Mouse (Mus musculus) liver, embryonic 11.5 days (tissue): ENCODE results near the gene Vps36. TPM values are rescaled to one million over a fixed set of nuclear protein-coding genes. Genes with fewer than 3 reads are reported as not detected.

Source experiments
- ATAC-seq: fragments of 200-750 bp; cut with Nextera tagmentation; replicated peaks from 2 replicates; pipeline ENCODE4 v1.8.0; 2017; ENCODE audit warnings: moderate number of reproducible peaks, mild to moderate bottlenecking, moderate TSS enrichment, moderate library complexity; ENCODE audit not compliant: low FRiP score
- DNase-seq: peaks from one replicate; pipeline ENCODE4 v3.0.0-alpha.2; 2017; ENCODE audit warnings: low spot score
- H3K27ac ChIP-seq: fragments of 300-500 bp; sonication (generic); 2 replicates; pipeline ENCODE4 v1.5.1; 2014; ENCODE audit warnings: mild to moderate bottlenecking, low read depth, low read length, control low read depth
- H3K27me3 ChIP-seq: fragments of 300-500 bp; sonication (generic); replicated peaks from 2 replicates; pipeline ENCODE4 v1.6.1; 2014; ENCODE audit warnings: low read length, mixed read lengths; ENCODE audit not compliant: control insufficient read depth, insufficient read depth
- H3K36me3 ChIP-seq: fragments of 300-500 bp; sonication (generic); 2 replicates; pipeline ENCODE4 v1.6.1; 2014; ENCODE audit warnings: mild to moderate bottlenecking, low read length, moderate library complexity, mixed read lengths; ENCODE audit not compliant: control insufficient read depth, insufficient read depth
- H3K4me1 ChIP-seq: fragments of 300-500 bp; sonication (generic); replicated peaks from 2 replicates; pipeline ENCODE4 v1.6.1; 2014; ENCODE audit warnings: low read length, mixed read lengths; ENCODE audit not compliant: control insufficient read depth, insufficient read depth
- H3K4me2 ChIP-seq: fragments of 300-500 bp; sonication (generic); 2 replicates; pipeline ENCODE4 v1.6.1; 2014; ENCODE audit warnings: mild to moderate bottlenecking, control low read depth, moderate library complexity
- H3K4me3 ChIP-seq: fragments of 300-500 bp; sonication (generic); 2 replicates; pipeline ENCODE4 v1.5.1; 2014; ENCODE audit warnings: low read depth, low read length, control low read depth
- H3K9ac ChIP-seq: fragments of 300-500 bp; sonication (generic); 2 replicates; pipeline ENCODE4 v1.6.1; 2014; ENCODE audit warnings: low read depth, low read length, control low read depth
- H3K9me3 ChIP-seq: fragments of 300-500 bp; sonication (generic); 2 replicates; pipeline ENCODE4 v1.6.1; 2016; ENCODE audit warnings: low read length, inconsistent platforms, mixed read lengths; ENCODE audit not compliant: control insufficient read depth
- WGBS: fragments of 180-500 bp; shearing (Covaris S2); extraction: QIAGEN DNeasy Blood & Tissue Kit; methylation state at CpG from one replicate; pipeline ENCODE4 v1.1.7; 2014; 5-methylcytosine and 5-hydroxymethylcytosine counted together
- polyA plus RNA-seq: library from polyadenylated mRNA; unstranded; fragments of >200 nt; fragmentation: Nextera tagmentation; extraction: Ambion mirVana; gene quantifications from 2 replicates; pipeline ENCODE4 v1.2.1, GENCODE M21; 2014

Vps36 gene
- polyA plus RNA-seq, 1 experiment from 2014 or later: 29.1 TPM

DNA sequence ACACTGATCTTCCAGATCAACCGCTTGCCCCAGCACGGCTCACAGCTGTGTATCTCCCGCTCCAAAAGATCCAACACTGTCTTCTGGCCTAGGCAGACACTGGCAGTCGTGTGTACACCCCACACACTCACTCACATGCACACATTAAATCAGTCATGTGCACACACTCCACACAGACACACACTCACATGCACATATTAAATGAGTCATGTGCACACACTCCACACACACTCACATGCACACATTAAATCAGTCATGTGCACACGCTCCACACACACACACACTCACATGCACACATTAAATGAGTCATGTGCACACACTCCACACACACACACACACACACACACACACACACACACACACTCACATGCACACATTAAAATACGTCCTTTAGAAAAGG is 5.3 kb downstream of the Vps36 start:
- no peak overlapping the region for H3K27ac ChIP-seq
- DNase-seq (no peak), ATAC-seq (no peak)
- 90% methylated on average over 6 of the region's 6 CpGs for WGBS
- H3K27me3 ChIP-seq: no peaks in the 10 kb centered on the region
- no peak overlapping the region for H3K4me2 ChIP-seq
- H3K36me3 ChIP-seq: peaks cover 12% of the 10 kb centered on the region; the same call in 1 of the 2 replicates
- peaks cover 2% of the 10 kb centered on the region; the same call in 1 of the 2 replicates for H3K4me1 ChIP-seq
- H3K9me3 ChIP-seq: no peaks in the 10 kb centered on the region
- no peak overlapping the region for H3K4me3 ChIP-seq
- no peak overlapping the region for H3K9ac ChIP-seq

DNA sequence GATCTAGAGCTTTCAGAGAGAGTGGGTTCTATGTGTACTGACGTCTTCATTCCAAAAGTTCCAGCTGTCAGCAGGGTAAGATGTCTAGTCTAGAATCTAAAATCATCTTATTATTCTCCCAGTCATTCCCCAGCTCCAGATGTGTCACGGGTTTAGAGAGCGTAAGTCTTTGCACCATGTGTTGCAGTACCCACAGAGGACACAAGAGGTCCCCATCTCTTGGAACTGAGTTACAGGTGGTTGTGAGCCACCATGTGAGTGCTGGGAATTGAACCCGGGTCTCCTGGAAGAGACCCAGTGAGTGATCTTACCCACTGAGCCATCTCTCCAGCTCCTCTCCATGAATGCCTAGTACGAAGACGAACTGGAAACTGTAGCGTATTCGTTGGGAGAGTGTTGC is 6.9 kb downstream of the Vps36 start:
- ATAC-seq: no peak
- no peak overlapping the region for H3K4me3 ChIP-seq
- H3K27ac ChIP-seq: no peak overlapping the region
- no peak overlapping the region for H3K9ac ChIP-seq
- H3K36me3 ChIP-seq: peaks cover 12% of the 10 kb centered on the region; the same call in 1 of the 2 replicates
- no peaks in the 10 kb centered on the region for H3K9me3 ChIP-seq
- 90% methylated on average over 8 of the region's 8 CpGs for WGBS
- no peak for DNase-seq
- H3K27me3 ChIP-seq: no peaks in the 10 kb centered on the region
- no peak overlapping the region for H3K4me2 ChIP-seq
- no peaks in the 10 kb centered on the region for H3K4me1 ChIP-seq

DNA sequence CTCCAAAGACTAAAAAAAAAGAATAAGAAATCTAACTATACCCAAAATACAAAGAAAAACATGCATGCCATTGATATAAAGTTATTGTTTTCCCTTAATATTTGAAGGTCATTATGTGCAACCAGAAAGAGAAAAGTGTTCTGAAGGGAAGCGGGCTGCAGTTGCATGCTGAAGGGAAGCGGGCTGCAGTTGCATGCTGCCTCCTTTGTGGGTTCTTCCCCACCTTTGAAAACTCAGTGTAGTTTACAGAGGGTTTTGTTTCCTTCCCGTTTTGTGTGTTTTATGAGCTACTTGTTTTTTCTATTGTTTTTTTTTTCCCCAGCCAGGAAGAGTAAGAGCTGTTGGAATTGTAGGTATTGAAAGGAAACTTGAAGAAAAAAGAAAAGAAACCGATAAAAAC is 14.9 kb downstream of the Vps36 start:
- DNase-seq (no peak), ATAC-seq (no peak)
- no peak overlapping the region for H3K4me3 ChIP-seq
- 58% methylated on average over 4 of the region's 4 CpGs for WGBS
- H3K4me2 ChIP-seq: no peak overlapping the region
- H3K27ac ChIP-seq: no peak overlapping the region
- H3K27me3 ChIP-seq: no peaks in the 10 kb centered on the region
- no peak overlapping the region for H3K9ac ChIP-seq
- no peaks in the 10 kb centered on the region for H3K9me3 ChIP-seq
- H3K36me3 ChIP-seq: peaks cover 4% of the 10 kb centered on the region; the same call in 1 of the 2 replicates
- peaks cover 8% of the 10 kb centered on the region for H3K4me1 ChIP-seq

DNA sequence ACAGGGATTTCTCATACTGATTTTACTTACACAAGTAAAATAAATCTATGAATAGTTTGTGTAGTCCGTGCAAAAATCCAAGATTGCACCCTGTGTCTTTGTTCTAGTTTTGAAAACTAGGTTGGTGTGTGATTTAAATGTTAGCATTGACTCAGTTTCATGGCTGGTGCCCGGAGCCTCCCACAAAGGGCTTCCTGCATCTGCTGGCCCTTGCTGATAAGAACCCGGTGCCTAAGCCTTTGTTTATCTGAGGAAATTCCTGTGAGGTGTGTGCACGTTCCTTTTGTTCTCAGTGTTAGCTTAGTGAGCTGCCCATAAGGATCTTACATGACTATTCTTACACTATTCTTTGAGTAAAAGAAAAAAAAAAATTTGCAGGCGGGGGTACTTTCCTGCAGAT is 16.4 kb downstream of the Vps36 start:
- H3K27ac ChIP-seq: peak overlapping the region; percentile 48

DNA sequence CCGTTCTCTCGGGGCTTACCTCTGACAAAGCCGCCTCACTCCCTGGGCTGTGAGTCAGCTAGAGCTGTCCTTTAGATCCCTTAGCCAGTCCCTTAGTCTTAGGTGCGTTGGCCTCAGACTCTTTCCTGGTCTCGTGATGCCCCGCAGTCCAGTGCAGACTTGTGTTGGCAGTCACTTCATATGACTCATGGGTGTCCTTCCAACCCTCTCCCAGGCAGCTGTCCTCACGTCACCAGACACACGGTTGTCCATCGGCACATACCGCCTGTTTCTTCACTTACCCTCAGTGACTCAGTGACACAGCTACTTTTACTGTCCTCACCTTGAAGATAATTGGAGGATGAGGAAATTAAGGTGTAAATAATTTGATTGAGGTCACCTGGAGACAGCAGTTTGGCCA is 22.2 kb downstream of the Vps36 start:
- Histone ChIP-seq H3K4me2 (no peak overlapping the region), H3K4me1 (no peaks in the 10 kb centered on the region; the same call in 1 of the 2 replicates), H3K4me3 (no peak overlapping the region), H3K27ac (no peak overlapping the region), H3K9me3 (no peaks in the 10 kb centered on the region), H3K9ac (no peak overlapping the region), H3K27me3 (no peaks in the 10 kb centered on the region), H3K36me3 (peaks cover 14% of the 10 kb centered on the region; the same call in 1 of the 2 replicates)
- ATAC-seq (no peak), DNase-seq (no peak)
- 93% methylated on average over 10 of the region's 10 CpGs for WGBS

More for the DNA sequence above, 16.4 kb downstream of the Vps36 start:
- H3K4me2 ChIP-seq: peak overlapping the region; percentile 17; the same call in 1 of the 2 replicates
- peaks cover 4% of the 10 kb centered on the region; the same call in 1 of the 2 replicates for H3K36me3 ChIP-seq
- H3K9ac ChIP-seq: no peak overlapping the region
- 12% methylated on average over 5 of the region's 5 CpGs for WGBS
- no peak overlapping the region for H3K4me3 ChIP-seq
- H3K9me3 ChIP-seq: no peaks in the 10 kb centered on the region
- H3K27me3 ChIP-seq: no peaks in the 10 kb centered on the region
- DNase-seq: no peak
- peaks cover 8% of the 10 kb centered on the region for H3K4me1 ChIP-seq
- ATAC-seq: peak; percentile 91

DNA sequence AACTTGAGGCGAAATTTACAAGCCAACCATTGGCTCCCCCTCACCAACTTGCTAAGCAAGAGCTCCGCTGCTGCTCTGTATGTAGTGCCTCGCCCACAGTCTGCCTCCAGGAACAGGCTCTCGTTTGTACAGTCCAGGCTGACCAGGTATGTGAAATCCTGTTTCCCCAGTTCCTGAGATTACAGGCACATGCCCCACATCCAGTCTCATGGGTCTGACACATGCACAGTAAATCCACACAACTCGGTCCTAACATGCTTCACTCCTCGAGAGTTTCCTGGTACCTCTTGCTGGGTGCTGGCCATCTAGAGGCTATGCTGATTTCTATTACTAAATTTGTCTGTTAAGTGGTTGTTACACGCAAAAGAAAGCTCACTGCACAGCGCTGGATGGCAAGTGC is 33.8 kb downstream of the Vps36 start:
- 56% methylated on average over 8 of the region's 8 CpGs for WGBS
- no peaks in the 10 kb centered on the region for H3K9me3 ChIP-seq
- no peak overlapping the region for H3K9ac ChIP-seq
- no peak for ATAC-seq
- H3K4me3 ChIP-seq: no peak overlapping the region
- H3K36me3 ChIP-seq: no peaks in the 10 kb centered on the region
- H3K4me1 ChIP-seq: no peaks in the 10 kb centered on the region
- DNase-seq: no peak
- no peak overlapping the region for H3K27ac ChIP-seq
- peaks cover 14% of the 10 kb centered on the region for H3K27me3 ChIP-seq
- H3K4me2 ChIP-seq: no peak overlapping the region; the same call in 1 of the 2 replicates

DNA sequence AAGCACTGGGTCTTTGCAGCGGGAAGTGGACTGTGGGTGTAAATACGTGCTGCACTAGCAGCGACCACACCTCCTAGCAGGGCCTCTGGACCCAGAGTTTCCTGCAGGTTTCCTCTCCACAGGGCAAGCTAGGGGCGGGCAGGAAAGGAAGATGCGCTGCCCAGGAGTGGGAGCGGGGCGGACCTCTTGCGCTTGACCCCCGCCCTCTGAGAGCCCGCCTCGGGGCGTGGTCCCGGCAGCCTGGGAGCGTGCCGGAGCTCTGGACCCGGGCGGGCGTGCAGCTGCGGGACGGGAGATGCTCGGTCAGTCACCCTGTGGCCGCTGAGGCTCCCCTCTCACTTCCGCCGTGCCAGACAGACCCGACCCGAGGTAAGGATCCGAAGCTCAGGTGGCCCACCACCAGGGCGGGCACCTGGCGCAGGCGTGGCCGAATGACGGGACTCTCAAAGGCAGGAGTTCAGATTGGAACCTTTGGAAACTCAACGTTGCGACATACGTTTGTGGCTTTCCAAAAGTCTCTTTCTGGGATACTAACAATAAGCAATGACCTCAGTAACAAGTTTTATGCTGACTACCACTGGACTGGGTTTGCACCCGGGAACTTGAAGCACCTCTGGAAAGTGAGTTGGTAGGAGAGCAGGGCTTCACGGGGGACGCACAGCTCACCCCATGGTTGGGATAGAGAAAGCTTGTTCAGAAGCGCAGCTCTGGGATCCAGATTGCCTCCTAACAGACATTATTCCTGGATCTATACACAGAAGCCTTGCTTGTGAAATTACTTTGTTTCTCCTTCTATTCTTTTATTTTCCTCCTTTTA is 34.7 kb downstream of the Vps36 start, which contains the start of gene Thsd1:
Thsd1 (plus strand) TSS at position 253 of the 817 bp plus-strand sequence.
- under 1% methylated on average over 39 of the region's 39 CpGs for WGBS
- ATAC-seq (peak; percentile 85), DNase-seq (peak; percentile 75)
- H3K4me3 ChIP-seq: peak within 1 kb of the TSS; percentile 58
- H3K4me1 ChIP-seq: no peaks in the 10 kb centered on the region
- H3K36me3 ChIP-seq: no peaks in the 10 kb centered on the region
- H3K27ac ChIP-seq: no peak within 1 kb of the TSS
- peaks cover 14% of the 10 kb centered on the region for H3K27me3 ChIP-seq
- no peaks in the 10 kb centered on the region for H3K9me3 ChIP-seq
- peak within 1 kb of the TSS; percentile 39 for H3K9ac ChIP-seq
- peak within 1 kb of the TSS; percentile 89 for H3K4me2 ChIP-seq

DNA sequence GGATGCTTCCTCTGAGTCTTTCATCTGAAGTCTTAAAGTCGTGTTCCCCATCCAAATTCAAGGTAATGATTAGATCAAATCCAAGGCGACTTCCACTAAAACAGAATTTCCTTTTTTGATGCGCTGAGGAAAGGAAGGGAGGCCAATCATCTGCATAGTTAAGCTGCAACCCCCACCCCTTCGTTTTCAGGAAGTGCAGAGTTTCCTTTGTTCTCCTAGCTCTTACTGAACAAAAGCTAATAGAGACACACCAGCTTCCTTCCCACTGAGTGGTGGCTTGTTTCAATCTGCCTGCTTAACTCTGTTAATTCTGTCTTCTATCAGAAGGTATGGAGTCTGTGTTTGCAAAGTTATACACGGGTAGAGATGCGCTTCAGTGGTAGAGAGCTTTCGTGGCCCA is 36.0 kb downstream of the Vps36 start:
- H3K4me3 ChIP-seq: no peak overlapping the region
- no peaks in the 10 kb centered on the region for H3K4me1 ChIP-seq
- no peak for DNase-seq
- H3K27me3 ChIP-seq: peaks cover 14% of the 10 kb centered on the region
- no peaks in the 10 kb centered on the region for H3K36me3 ChIP-seq
- ATAC-seq: 0 out of 2 replicates have a peak, but pooled peaks have one; percentile 27
- no peak overlapping the region for H3K9ac ChIP-seq
- peak overlapping the region; percentile 89 for H3K4me2 ChIP-seq
- no peak overlapping the region for H3K27ac ChIP-seq
- 23% methylated on average over 7 of the region's 7 CpGs for WGBS
- no peaks in the 10 kb centered on the region for H3K9me3 ChIP-seq

DNA sequence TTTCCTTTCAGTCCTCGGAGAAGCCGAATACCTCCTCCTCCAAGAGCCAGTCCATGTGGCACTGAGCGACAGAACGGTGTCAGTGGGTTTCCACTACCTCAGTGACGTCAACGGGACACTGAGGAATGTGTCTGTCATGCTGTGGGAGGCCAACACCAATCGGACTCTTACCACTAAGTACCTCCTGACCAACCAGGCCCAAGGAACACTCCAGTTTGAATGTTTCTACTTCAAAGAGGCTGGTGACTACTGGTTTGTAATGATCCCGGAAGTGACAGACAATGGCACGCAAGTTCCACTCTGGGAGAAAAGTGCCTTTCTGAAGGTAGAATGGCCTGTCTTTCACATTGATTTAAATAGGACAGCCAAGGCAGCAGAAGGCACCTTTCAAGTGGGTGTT is 50.4 kb downstream of the Vps36 start:
- Histone ChIP-seq H3K36me3 (no peaks in the 10 kb centered on the region), H3K4me3 (no peak overlapping the region), H3K9ac (no peak overlapping the region), H3K4me1 (no peaks in the 10 kb centered on the region), H3K9me3 (no peaks in the 10 kb centered on the region), H3K27me3 (no peaks in the 10 kb centered on the region), H3K4me2 (no peak overlapping the region), H3K27ac (no peak overlapping the region)
- WGBS: 88% methylated on average over 9 of the region's 9 CpGs
- no peak for ATAC-seq
- no peak for DNase-seq
